Mouse (Mus musculus): ENCODE data around the gene Krt31. TPM values are rescaled to one million over a fixed set of nuclear protein-coding genes. Genes with fewer than 3 reads are reported as not detected.

Gene Krt31
- total RNA-seq (2015; ENCODE audit: low replicate concordance) (not detected in 2 replicates), total RNA-seq (2017; ENCODE audit: low replicate concordance) (not detected in 2 replicates)

DNA sequence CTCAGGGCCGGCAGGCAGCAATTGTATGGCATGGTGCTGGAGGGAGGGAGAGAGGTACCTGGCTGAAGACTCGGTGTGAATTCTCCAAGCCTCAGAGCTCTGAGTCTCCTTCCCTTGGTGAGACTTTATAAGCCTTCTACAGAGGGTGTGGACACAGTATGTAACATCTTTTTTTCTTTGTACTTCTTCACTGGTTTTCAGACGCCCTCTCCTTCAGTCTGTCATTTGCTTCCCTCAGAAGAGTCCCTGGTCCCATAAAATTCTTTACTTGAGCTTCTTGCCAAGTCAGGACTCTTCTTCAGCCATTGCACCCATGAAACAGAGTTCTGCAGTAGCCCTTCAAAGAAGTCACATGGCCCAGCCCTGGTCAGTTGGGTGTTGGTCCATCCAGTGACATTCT is at the start of gene Krt31:
Gene Krt31 (minus strand): TSS at position 101 of the 400 bp plus-strand sequence.
- no peak for ATAC-seq (replicated peaks; ENCODE audit: low FRiP score, poor library complexity, severe bottlenecking)

- no peak for ATAC-seq (replicated peaks; ENCODE audit: low FRiP score, poor library complexity, severe bottlenecking)
Measured at GRCm38 (mm10) chr11:100097819-100098218, 47.5 kb upstream of the Krt31 start.

GRCm38 (mm10) chr11:100096141-100096540 is 45.8 kb upstream of the Krt31 start, which contains the start of gene Krt35:
Gene Krt35, minus strand, starts transcription at chr11:100096241.
- ATAC-seq (replicated peaks; ENCODE audit: low FRiP score, poor library complexity, severe bottlenecking): no peak

DNA sequence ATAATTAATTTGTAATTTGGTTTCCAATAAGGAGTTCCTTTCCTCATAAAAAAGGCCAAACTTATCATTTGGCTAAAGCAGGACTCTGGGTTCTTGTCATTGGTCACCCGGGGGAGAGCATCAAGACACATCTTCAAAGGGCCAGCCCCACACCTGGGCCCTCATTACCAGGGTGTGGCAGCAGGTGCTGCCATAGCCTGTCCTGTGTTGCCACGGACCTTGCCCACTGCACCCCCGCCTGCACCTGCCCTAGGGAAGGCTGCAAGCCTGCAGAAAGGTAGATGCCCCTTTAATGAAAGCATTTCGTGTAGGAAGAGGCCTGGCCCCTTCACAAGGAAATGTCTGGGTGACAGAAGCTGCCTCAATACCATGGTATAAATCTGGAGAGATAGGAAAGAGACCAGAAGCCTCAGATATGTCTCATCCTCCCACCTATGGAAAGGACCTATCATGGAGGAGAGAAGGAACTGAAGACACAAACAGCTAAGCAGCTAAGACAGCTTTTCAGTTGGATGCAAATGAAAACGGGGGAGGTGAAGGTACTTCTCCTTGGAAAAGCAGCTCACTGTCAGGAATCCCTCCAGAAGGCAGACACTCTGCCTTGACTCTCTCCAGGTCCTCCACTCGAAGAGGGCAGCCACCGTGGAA is 38.2 kb upstream of the Krt31 start:
- no peak for ATAC-seq (replicated peaks; ENCODE audit: low FRiP score, poor library complexity, severe bottlenecking)

DNA sequence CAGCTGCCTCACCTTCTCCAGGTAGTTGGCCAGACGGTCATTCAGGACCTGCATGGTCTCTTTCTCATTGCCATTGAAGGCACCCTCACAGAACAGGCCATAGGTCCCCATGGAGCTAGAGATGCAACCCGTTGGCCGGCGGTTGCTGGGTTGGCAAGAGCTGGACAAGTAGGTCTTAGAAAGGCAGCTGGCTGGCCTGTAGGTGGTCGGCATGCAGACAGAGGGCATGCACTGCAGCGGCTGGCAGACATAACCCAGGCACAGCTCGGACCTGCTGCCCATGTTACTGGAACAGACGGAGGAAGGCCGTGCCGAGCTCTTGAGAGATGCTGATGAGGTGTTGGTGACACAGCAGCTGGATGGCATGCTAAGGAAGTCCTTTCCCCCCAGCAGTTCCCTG is 37.5 kb upstream of the Krt31 start, which contains the start of gene Krt32:
Gene Krt32 (minus strand): TSS at position 366 of the 400 bp plus-strand sequence.
- ATAC-seq (replicated peaks; ENCODE audit: low FRiP score, poor library complexity, severe bottlenecking): no peak

DNA sequence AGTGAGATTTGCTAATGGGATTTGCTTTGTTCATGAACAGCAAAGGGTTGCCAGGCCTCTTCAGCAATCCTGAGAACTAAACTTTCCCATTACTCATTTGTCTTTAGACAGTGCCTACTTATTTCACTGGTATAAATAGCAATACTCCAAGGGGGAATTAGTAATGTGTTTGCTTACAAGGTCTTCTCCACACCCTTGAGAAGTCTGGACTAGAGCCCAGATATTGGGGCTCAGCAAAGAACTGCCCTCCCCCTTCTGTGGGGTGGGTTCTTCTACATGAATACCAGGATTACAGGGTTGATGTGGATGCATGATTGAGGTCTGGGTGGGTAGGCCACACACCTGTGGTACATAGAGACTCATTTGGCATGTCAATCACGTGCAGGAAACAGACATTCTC is 23.5 kb upstream of the Krt31 start:
- ATAC-seq (replicated peaks; ENCODE audit: low FRiP score, poor library complexity, severe bottlenecking): no peak

GRCm38 (mm10) chr11:100067293-100068036 is 17.1 kb upstream of the Krt31 start:
- ATAC-seq (replicated peaks; ENCODE audit: low FRiP score, poor library complexity, severe bottlenecking): no peak

- ATAC-seq (replicated peaks; ENCODE audit: low FRiP score, poor library complexity, severe bottlenecking): no peak
Measured at GRCm38 (mm10) chr11:100066236-100067010, 16.1 kb upstream of the Krt31 start.

GRCm38 (mm10) chr11:100058875-100059274 is 8.5 kb upstream of the Krt31 start:
- ATAC-seq (replicated peaks; ENCODE audit: low FRiP score, poor library complexity, severe bottlenecking): no peak

- no peak for ATAC-seq (replicated peaks; ENCODE audit: low FRiP score, poor library complexity, severe bottlenecking)
Measured at GRCm38 (mm10) chr11:100055686-100056655, 5.6 kb upstream of the Krt31 start.

- ATAC-seq (replicated peaks; ENCODE audit: low FRiP score, poor library complexity, severe bottlenecking): no peak
Measured at GRCm38 (mm10) chr11:100047193-100047592, 3.2 kb downstream of the Krt31 start.

- ATAC-seq (replicated peaks; ENCODE audit: low FRiP score, poor library complexity, severe bottlenecking): no peak
Measured at GRCm38 (mm10) chr11:100046303-100046866, 4.0 kb downstream of the Krt31 start.

DNA sequence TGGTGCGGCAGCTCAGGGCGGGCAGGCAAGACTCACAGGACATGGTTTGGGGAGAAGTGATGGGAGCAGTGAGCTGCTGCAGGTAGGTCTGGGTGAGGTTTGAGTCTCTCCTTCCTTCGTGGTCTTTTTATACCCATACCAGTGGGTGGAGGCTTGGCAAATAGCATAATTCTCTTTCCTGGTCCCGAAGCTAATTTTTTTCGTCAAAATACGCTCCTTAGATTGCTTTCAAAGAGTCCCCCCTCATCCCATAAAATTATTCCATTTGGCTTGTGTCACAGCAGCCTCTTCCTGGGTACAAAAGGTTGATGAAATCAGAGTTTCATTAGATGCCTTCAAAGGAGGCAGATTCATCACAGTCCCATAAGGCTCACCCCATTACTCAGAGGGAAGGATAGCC is 8.9 kb downstream of the Krt31 start, which contains the start of gene Krt34:
Gene Krt34 (minus strand): TSS at position 101 of the 400 bp plus-strand sequence.
- no peak for ATAC-seq (replicated peaks; ENCODE audit: low FRiP score, poor library complexity, severe bottlenecking)

- no peak for ATAC-seq (replicated peaks; ENCODE audit: low FRiP score, poor library complexity, severe bottlenecking)
Measured at GRCm38 (mm10) chr11:100029768-100030167, 20.6 kb downstream of the Krt31 start, which contains the start of gene Krt33b. Gene Krt33b, minus strand, starts transcription at chr11:100029868.

- ATAC-seq (replicated peaks; ENCODE audit: low FRiP score, poor library complexity, severe bottlenecking): no peak
Measured at GRCm38 (mm10) chr11:100021438-100021837, 28.9 kb downstream of the Krt31 start.

DNA sequence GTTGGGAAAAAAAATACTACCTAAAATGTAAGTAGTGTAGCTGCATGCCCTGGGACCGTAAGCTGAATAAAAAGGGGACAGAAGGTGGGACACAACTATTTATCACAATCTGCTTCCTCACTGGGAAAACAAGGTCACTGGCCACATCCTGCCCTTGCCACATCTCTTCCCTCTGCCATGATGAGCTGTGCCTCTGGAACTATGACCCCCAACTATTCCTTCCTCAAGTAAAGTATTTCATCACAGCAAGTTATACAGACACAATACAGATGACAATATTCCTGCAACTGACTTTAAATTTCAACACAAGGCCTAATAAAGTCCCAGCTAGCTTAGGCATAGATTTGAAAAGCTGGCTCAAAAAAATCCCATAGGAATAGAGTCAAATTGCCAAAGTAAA is 30.9 kb downstream of the Krt31 start:
- no peak for ATAC-seq (replicated peaks; ENCODE audit: low FRiP score, poor library complexity, severe bottlenecking)

DNA sequence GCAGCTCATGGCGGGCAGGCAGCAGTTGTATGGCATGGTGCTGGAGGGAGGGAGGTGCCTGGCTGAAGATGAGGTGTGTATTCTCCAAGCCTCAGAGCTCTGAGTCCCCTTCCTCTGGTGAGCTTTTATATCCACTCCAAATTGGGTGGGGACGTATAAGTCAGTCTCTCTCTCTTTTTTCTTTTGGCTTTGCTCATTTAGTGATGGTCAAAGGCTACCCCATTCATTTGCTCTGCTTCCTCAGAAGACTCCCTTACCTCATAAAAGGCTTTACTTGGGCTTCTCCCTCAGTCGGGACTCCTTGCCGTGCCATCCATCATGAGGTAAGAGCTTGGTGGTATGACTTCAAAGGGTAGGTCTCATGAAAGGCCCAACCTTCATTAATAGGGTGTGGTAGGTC is 34.2 kb downstream of the Krt31 start, which contains the start of gene Krt33a:
Gene Krt33a (minus strand): TSS at position 101 of the 400 bp plus-strand sequence.
- no peak for ATAC-seq (replicated peaks; ENCODE audit: low FRiP score, poor library complexity, severe bottlenecking)

- ATAC-seq (replicated peaks; ENCODE audit: low FRiP score, poor library complexity, severe bottlenecking): no peak
Measured at GRCm38 (mm10) chr11:100013691-100014171, 36.6 kb downstream of the Krt31 start.

Data from erythroblast, adult 5-6 weeks (primary cell).